Mouse (Mus musculus) urinary bladder, adult 2 months (tissue): ENCODE measurements around the gene Tfip11. TPM values are rescaled to one million over a fixed set of nuclear protein-coding genes. Genes with fewer than 3 reads are reported as not detected.

ENCODE experiments used
- DNase-seq: peaks from one replicate; pipeline ENCODE4 v3.0.0; 2022; ENCODE audit warnings: low spot score
- polyA plus RNA-seq: library from polyadenylated mRNA; depleted of rRNA; stranded (reverse); fragments of >200 nt; gene quantifications from 2 replicates; pipeline ENCODE4 v1.2.3, GENCODE M21; 2012; rRNA removed

Gene Tfip11
- polyA plus RNA-seq: 21.6 and 24.2 TPM in 2 replicates

DNA sequence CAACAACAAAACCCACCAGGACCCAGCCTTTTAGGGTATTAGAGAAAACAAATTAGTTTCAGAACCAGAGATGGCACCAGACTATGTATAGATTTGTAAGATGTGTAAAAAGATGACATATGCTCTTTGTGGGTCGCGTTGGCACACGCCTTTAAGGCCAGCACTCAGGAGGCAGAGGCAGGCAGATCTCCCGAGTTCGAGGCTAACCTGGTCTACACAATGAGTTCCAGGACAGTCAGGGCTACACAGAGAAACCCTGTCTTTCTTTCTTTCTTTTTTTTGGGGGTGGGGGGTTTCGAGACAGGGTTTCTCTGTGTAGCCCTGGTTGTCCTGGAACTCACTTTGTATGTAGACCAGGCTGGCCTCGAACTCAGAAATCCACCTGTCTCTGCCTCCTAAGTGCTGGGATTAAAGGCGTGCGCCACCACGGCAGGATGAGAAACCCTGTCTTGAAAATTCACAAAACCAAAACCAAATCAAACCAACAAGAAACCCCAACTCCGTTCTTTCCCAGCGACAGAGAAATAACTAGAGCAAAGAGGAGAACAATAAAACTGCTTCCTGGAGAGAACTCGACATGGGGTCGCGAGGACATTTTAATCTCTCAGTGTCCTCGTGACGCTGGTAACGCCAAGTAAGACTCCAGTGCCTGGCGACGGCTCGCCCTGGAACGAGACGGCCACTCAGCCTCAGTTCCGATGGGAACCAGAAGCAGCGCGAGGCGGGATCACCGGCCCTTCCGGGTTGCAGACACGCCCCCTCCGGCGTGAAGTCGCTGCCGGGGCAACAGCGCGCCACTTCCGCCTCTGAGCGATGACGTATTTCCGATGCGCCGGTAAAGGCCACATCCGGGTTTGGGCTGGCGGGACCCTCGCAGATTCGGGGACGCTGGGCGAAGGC is at the start of gene Tfip11:
TSS of gene Tfip11 (plus strand) at position 813 of the 900 bp plus-strand sequence.
- peak; percentile 94 for DNase-seq

- no peak for DNase-seq
These were observed 49.2 kb upstream of the Tfip11 start for GRCm38 (mm10) chr5:112276907-112277348.

- DNase-seq: no peak
These were observed 48.2 kb upstream of the Tfip11 start for GRCm38 (mm10) chr5:112277906-112278470.

- no peak for DNase-seq
These were observed 46.8 kb upstream of the Tfip11 start for GRCm38 (mm10) chr5:112279181-112280021.

- DNase-seq: no peak
These were observed 46.0 kb upstream of the Tfip11 start for GRCm38 (mm10) chr5:112280151-112280550.

DNA sequence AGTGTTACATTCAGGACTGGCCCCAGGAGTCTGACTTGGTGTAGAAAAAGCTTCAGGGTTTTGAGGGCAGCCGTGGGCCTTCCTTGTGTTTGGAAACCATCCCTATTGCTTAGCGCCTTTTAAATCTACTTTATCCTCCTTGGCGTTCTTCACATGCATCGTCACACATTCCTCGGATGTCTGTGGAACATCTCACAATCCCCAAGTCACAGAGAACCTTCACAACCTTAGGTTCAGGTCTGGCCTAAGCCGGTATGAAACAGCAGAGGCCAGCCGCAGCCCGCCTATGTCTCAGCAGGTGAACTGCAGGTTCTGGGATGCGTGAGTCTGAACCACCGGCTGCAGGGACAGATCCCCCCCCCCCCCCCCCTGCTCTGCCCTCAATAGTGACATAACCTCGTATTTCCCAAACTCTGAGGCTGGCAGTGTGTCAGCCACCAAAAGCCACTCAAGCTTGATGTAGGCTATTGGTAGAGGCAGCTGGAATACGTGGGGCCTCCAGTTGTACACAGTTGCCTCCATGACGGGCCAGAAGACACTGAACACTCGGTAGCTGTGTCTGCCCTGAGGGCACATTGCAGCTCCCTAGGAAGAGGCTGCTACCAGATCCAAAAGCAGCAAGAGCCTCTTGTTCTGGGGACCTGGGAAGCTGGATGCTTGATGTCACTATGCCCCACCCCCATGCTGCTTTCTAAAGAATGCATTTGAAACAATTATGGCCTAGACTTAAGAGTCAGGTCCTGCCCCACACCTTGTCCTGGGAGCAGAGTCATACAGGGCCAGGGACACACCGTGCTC is 45.1 kb upstream of the Tfip11 start:
- DNase-seq: no peak

- no peak for DNase-seq
These were observed 44.5 kb upstream of the Tfip11 start for GRCm38 (mm10) chr5:112281676-112282075.

- DNase-seq: no peak
These were observed 43.9 kb upstream of the Tfip11 start for GRCm38 (mm10) chr5:112282123-112282779.

GRCm38 (mm10) chr5:112282780-112283482 is 43.2 kb upstream of the Tfip11 start:
- no peak for DNase-seq

- no peak for DNase-seq
These were observed 42.5 kb upstream of the Tfip11 start for GRCm38 (mm10) chr5:112283543-112284202.

DNA sequence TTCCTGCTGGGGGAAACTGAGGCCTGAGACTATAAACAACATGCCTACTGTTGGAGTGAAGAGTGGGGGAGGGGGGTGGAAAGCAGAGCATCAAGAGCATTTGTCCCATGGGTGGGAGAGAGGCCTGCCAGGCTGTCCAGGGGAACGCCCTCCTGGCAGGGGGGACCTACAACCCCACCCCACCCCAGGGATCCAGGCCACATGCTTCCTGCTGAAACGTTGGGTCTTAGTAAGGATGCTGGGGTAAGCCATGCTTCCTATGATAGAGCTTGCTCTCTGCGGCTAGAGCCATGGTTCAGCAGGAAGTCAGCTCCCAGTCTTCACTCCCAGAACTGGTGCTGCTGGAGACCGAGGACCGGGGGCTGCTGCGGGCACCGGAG is 42.0 kb upstream of the Tfip11 start:
- DNase-seq: no peak

GRCm38 (mm10) chr5:112285548-112286085 is 40.5 kb upstream of the Tfip11 start:
- no peak for DNase-seq

DNA sequence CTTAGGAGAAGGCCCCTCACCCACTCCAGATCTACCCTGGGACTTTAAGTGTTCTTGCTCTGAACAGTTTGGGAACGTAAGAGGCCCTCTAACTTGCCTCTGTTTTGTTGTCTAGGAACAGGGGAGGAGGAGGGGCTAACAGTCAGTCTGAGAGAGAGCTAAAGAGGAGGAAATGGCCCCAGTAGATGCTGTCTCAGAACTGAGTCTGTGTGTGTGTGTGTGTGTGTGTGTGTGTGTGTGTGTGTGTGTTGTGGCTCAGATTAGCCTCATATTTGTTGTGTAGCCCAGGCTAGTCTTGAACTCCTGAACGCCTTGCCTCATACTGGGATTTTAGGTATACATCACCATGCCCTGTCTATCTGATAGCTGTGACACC is 39.6 kb upstream of the Tfip11 start:
- no peak for DNase-seq

- no peak for DNase-seq
These were observed 39.0 kb upstream of the Tfip11 start for GRCm38 (mm10) chr5:112286984-112287641.

DNA sequence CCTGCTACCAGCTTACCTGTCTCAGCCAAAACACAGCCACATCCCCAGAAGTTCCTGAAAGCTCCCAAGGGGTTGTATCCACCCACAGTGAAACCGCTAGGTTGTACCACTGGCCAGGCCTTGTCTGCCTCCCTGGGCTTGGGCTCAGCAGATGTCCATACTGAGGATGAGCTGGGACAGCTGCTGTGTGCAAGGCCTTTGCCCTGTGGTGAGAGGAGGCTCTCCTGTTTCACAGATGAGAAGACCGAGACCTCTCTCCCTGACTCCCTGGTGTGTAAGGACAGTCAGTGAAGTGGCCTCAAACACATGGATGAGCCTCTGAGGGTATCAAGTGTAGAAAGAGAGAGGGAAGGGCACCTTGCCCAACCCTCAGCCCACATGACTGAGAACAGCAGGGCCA is 38.5 kb upstream of the Tfip11 start:
- no peak for DNase-seq

- DNase-seq: no peak
These were observed 37.7 kb upstream of the Tfip11 start for GRCm38 (mm10) chr5:112288193-112289141.

DNA sequence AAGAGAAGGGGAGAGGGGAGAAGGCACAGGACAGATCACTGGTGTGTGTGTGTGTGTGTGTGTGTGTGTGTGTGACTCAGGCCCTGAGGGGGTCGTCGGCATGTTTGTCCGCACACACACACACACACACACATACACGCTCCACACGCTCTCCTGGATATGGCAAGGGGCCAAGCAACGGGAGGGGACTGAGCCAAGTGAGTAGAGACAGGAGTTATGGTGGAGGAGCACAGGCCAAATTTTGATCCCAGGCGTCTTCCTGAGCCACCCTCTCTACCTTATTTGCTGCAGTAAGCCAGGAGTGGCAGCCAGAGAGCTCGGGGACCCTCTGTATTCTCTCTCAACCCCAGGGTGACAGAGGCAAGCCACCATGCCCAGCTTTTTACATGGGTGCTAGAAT is 36.9 kb upstream of the Tfip11 start:
- no peak for DNase-seq
